Mouse (Mus musculus): ENCODE results near the gene Padi1.

DNA sequence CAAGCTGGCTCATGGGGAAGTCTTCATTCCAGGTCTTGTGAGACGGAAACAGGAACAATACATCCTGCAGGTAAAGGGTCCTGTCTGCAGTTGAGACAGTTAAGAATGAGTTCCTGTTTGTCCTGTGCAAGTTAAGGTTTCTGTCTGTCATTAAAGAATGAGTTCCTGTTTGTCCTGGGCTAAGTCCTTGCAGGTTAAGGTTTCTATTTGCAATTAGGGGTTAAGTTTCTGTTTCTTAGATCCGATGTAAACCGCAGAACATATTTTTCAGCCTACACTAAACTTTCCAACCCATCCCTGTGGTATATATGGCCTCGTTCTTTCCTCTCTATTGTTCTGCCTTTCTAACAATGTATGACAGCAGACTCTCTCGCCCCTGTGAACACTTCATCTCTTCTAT, 11.5 kb upstream of the Padi1 start:
- TF ChIP-seq GATA1 (IDR thresholded peaks at IDR 0.05; ENCODE audit: low read length): no peak
- no peak for TF ChIP-seq TAL1 (IDR thresholded peaks at IDR 0.05; ENCODE audit: low read length)

Data from erythroblast, embryonic 14.5 days (primary cell).